Mouse (Mus musculus) cerebellum, adult 11-12 months (tissue): ENCODE data around the gene Zcchc14.

Experiments
- DNase-seq: peaks from one replicate; pipeline ENCODE4 v3.0.0; 2022

Zcchc14 gene

DNA sequence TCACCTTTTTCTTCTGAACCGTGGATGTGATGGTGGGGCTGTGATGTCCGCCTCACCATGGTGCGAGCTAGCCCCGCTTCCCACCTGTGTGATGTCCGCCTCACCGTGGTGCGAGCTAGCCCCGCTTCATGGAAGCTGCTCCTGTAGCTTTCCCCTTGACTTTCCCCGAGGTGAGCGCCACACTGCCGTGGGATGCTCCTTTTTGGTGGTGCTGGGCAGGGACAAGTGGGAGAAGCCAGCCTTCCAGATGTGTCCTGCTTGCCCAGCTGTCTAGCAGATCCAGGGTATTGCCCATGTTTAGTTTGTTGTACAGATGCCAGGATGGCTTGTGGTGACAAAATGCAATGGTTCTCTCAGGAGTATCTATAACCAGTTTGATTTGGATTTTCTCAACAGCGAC, 10.4 kb upstream of the Zcchc14 start:
- no peak for DNase-seq

DNA sequence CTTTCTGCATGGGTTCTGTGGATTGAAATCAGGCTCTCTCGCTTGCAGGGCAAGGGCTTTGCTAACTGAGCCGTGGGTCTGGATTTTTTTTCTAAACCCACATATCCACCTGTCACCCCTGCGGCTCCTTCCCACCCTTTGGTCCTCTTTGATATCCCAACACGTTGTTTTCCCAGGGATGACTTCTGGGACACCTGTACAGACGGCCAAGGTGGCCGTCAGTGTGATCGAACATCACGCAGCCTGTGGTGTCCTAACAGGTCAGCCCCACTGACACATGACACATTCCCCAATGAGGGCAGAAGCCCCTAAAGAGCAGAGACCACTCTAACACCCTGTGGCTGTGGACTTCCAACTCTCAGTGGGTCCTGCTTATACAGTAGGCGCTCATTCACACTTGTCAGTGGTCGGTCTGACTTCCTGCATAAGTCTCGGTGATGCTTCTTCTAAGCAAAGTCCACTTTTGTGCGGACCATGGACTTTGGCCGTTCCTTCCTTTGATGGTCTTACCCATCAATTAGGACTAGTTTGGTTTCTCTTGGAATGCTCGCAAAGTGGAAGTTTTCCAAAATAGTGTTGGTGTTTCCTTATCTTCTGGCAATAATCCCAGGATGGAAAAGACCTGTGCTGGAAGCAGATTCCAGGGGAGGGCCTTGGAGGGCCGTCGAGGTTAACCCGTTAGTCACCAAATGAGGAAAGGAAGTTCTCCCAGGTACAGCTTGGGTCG, 9.1 kb upstream of the Zcchc14 start:
- DNase-seq, result no peak

DNA sequence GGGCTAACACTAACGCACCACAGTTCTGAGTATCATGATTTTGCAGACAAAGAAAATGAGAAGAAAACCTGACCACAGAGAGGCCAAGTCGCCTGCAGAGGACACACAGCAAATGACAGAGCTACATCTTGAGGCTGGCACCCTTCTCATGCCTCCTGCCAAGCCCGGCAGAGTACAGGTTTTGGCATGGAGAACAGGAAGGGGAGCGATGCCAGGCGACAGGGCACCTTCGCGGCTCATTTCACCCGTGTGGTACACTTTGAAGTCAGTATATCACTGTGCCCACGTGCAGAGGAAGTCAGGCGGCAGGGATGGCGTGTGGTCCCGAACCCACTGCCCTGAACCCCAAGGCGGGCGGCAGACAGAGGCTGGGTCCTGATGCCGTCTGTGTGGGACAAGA, 7.9 kb upstream of the Zcchc14 start:
- no peak for DNase-seq

GRCm38 (mm10) chr8:121654966-121655494, 2.3 kb upstream of the Zcchc14 start:
- peak; percentile 60 for DNase-seq

GRCm38 (mm10) chr8:121654131-121654530, 1.4 kb upstream of the Zcchc14 start:
- peak; percentile 61 for DNase-seq

DNA sequence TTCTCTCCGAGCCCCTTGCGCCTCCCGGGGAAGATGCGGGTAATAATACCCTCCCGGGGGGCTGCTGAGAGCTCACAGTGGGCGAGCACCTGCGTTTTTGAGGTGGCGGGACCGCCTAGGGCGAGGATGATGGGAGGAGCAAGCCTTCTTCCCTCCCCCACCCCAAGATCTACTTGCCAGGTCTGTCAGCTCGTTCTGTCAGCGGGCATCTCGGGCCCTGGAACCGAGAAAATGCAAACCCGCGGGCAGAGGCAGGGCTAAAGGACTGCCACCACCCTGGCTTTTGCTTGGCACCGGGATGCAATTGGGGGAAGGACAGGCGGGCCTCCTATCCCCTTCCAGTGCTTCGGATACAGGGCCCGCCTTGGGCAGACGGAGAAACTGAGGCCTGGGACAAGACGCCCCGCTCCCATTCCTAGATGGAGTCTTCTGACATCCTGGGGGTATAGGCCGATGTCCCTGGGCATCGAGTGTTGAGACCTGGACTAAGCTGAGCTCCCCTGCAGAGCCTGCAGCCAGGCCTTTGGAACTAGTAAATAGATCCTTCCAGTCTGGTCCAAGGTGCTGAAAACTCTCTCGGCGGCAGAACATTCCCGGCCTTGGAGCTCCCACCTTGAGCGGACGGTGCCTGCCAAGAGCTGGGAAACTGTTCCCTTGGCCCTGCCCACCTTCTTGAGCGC, 779 bp upstream of the Zcchc14 start:
- peak; percentile 85 for DNase-seq

DNA sequence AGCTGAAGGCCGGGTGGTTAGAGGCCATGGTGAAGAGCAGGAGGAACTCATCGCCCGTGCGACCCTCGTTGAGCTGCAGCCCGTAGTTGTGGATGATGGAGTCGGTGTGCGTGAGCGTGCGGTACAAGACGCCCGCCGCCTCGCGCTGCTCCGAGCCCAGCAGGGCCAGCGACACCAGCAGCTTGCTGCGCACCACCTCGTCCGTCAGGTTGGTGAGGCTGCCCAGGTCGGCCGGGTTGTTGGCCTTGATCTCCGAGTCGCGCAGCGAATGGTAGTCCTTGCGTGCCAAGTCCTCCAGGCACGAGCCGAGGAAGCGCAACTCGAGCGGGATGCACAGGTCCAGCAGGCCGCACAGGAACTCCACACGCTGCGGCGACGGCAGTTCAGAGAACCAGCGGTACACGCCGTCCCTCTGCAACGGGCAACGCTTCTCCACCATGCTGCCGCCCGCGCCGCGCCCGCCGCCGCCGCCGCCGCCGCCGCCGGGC, 783 bp downstream of the Zcchc14 start:
- DNase-seq, result peak; percentile 79

GRCm38 (mm10) chr8:121651308-121651873, 1.3 kb downstream of the Zcchc14 start:
- DNase-seq, result peak; percentile 64

- DNase-seq, result peak; percentile 60
These were observed 2.1 kb downstream of the Zcchc14 start for GRCm38 (mm10) chr8:121650389-121651307.

DNA sequence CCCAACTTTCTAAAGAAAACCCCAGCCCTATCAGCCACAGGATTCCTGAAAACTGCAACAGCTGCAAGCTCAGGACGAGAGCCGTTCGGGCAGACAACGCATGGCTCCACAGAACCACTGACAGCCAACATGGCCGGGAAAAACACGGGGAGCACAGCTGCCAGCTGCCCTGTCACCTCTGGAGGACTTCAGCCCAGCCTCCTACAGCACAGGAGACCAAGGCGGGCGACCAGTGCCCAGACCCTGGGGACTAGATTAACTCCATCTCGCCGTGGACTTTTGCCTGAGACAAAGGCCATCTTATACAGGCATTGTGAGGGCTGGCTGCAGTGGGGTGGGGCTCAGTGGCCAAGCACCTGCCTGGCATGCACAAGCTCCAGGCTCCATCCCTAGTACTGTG, 2.8 kb downstream of the Zcchc14 start:
- DNase-seq, result no peak

DNA sequence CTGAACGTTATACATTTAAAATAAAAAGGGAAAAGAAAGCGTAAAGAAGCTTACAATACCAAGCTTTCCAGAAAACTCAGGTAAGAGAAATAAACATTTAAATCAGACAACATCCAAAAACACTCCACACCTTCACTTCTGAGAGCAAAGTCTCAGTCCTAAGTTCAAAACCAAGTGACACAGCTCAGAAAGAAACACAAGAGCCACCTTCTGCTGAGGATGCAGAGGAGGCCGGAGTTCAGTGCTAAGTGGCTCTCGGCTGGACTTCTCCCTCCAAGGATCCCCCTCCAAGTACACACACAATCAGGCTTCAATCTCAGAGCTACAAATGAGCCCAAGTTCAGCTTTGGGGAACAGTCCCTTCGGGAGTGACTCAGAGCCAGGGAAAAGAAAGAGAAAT, 3.3 kb downstream of the Zcchc14 start:
- DNase-seq, result no peak

GRCm38 (mm10) chr8:121648451-121648850, 4.2 kb downstream of the Zcchc14 start:
- no peak for DNase-seq

GRCm38 (mm10) chr8:121647511-121648215, 5.0 kb downstream of the Zcchc14 start:
- no peak for DNase-seq

GRCm38 (mm10) chr8:121643384-121643783, 9.3 kb downstream of the Zcchc14 start:
- no peak for DNase-seq

DNA sequence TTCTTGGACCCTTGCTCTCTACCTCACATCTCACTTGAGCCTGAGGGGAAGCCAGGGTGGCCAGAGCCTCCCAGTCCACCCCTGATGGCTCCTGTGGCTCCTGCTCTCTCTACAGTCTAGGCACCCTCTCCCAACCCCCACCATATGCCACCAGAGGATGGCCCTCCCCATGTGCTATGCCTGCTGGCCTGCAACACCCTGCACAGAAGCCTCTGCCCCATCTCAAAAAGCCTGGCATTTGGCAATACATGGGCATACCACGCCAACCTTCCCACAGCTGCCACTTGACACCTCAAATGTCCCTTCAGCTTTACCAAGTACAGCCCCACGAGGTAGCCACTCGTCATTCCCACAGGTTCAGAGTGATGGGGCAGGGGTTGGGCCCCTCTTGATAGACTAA, 9.9 kb downstream of the Zcchc14 start:
- DNase-seq, result no peak

DNA sequence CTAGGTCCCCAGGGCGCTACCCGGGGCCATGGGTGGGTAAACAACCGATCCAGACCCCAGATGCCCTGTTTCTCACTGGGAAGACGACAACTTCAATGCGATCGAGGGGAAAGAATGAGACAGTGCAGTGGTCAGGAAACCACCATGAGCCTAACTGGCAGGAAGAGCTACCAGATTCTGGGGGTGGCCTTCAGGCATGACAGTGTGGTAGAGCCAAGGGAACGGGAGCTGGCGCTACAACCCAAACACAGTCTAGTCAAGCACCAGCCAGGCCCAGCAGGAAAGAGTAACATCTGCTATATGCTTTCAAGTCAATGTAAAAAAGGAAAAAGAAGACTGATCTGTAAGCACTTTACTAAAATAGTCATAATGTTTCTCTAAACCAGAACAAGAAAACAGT, 16.5 kb downstream of the Zcchc14 start:
- no peak for DNase-seq

GRCm38 (mm10) chr8:121635534-121635933, 17.2 kb downstream of the Zcchc14 start:
- DNase-seq, result no peak

- DNase-seq, result peak; percentile 64
These were observed 20.3 kb downstream of the Zcchc14 start for GRCm38 (mm10) chr8:121632401-121632800.

GRCm38 (mm10) chr8:121631645-121632071, 21.0 kb downstream of the Zcchc14 start:
- no peak for DNase-seq

DNA sequence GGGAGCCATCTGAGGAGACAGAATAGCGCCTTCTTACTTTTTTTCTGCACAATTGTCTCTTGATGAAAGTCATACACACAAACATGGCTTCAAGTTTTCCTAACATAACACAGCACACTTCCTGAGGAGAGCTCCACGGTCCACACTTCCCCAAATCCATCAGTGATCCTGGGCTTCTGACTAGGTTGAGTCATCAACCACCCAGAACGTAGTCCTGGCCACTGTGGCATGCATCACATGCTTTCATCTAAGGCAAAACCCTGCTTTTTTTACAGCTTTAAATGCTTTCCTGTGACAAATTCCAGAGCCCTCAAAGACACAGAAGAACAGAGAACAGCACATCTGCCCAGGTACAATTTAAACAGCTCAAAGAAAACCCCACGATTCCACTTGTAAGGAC, 24.0 kb downstream of the Zcchc14 start:
- DNase-seq, result no peak

DNA sequence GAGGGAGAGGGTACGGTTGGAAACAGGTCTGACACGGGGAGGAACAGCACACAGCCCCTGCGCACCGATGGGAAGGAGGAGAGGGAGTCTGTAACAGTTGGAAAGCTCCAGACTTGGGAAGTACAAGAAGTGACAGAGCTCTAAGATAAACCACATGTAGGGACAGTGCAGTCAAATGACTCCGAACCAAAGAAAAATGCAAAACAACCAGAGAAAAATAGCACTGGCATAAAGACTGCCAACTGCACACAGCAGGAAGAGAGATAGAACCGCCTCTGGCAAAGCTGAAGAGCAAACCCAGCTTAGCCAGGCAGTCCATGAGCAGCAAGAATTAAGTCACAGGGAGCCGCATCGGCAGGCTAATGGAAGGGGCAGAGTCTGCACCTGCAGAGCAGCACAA, 29.7 kb downstream of the Zcchc14 start:
- DNase-seq, result no peak

DNA sequence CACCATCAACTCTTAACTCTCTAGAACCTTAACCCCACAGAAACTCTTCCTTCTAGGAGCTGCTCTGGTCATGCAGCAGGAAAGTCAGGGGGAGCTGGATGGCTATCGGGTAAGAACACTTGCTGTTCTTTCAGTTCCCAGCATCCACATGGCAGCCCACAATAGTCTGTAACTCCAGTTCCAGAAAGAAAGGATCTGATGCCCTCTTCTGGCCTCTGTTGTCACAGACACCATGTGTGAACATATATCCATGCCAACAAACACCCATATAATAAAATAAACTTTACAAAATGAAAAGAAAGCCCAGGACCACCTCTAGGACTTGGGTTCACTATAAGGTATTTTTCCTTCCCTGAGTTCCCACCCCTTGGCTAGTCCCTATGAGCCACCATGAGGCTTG, 30.8 kb downstream of the Zcchc14 start:
- no peak for DNase-seq
